Mouse (Mus musculus) adrenal gland, postnatal 14 days (tissue): ENCODE measurements around the gene Rac1. TPM values are rescaled to one million over a fixed set of nuclear protein-coding genes. Genes with fewer than 3 reads are reported as not detected.
"Not testable (repeated sequence)": the region's sequence is repeated elsewhere in the genome, so short reads cannot be mapped to it uniquely, and the experiment has no call there.

Source experiments
- DNase-seq: peaks from one replicate; pipeline ENCODE4 v3.0.0; 2021; ENCODE audit warnings: mixed read lengths
- total RNA-seq: library from RNA; stranded (reverse); gene quantifications from 2 replicates; pipeline ENCODE4 v1.2.3, GENCODE M21; 2021

Rac1 gene
- total RNA-seq, 1 experiment from 2014 or later: 343 TPM

DNA sequence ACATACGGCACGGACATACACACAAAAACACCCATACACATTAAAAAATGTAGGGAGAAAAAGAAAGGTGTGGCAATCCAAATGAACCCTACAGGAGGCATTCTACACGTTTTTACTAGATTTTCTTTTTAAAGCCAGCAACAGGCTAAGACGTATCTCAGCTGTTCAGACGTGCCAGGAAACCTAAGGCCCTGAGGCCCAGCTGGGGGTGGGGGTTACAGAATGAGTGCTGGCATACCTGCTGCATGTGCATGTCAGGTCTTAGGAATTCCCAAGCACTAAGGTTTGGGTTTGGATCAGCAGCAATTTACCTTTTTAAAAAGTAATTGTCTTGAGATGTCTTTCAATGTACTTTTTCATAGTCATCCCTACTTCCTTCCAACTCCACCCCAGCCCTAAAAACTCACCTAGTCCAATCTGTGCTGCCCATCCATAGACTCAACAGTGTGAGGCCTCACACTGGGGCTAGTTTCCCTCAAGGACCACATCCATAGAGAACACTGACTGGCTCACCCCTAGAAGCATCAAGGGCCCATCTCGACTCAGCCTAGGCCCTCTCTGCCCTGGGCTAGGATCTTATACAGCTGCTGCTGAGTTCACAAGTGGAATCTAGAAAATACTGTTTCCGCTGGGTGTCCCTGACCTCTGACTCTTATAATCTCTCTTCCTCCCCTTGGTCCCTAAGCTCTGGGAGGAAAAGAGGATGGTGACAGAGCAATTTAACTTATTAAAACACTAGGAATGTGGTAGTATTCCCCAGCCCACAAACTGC lies 2.2 kb downstream of the Rac1 start:
- DNase-seq: no peak

DNA sequence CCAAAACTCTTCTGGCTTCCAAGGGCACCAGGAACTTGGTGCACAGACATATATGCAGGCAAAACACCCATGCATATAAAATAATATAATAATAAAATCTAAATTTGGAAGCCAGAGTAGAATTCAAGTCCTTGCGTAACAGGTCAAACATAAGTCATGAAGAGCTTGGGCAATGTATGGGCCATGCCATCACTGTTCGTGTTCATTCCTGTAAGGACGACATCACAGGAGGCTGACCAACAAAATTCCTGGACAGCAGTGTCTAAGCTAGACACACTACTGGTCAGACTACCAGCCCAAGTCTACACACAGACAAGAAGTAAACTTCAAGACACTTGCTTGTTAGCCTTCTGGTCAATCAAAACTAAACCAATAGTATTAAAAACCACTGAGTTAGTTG lies 5.0 kb downstream of the Rac1 start:
- no peak for DNase-seq

- no peak for DNase-seq
Measured at GRCm38 (mm10) chr5:143520415-143520814, 7.4 kb downstream of the Rac1 start.

DNA sequence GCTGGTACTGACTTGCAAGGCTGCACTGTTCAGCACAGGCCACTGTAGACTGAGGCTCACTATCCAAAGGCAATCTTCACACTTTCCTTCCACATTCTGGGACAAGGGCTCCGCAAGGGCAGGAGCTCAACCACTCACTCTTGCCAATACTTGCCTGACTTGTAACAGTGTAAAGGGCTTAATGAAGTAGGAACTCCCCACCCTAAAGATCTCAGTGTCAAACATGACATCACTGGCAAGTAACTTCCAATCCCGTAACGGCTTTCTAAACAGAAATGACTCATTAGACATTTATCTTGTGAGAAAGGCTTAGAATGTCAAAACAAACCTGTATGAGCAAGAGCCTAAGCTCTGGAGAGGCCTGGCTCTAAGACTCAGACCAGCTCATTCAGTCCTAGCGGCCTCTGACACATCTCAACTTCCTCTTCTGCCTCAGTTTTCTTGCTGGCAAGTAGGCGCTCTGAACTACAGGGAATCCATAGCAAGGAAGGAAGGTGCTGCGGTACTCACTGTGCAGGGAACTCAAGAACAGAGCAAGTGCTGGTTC lies 9.7 kb downstream of the Rac1 start:
- peak; percentile 34 for DNase-seq

DNA sequence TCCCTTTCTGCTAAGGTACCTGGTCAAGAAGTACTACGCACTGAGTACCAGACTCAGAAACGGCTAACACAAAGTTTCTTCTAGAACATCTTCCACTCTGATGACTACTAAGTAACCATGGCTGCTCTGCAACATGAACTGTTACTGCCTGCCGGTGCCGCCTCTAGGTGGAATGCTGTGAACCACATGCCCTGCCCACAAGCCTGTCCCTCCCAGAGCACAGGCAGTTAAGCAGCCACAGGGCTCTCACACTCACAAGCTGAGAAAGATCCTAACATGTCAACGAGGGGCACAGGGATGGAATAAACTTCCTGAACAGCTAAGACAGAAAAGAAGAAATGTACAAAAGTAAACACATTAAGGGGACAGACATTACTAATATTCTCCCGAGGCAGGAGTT lies 10.4 kb downstream of the Rac1 start:
- no peak for DNase-seq

DNA sequence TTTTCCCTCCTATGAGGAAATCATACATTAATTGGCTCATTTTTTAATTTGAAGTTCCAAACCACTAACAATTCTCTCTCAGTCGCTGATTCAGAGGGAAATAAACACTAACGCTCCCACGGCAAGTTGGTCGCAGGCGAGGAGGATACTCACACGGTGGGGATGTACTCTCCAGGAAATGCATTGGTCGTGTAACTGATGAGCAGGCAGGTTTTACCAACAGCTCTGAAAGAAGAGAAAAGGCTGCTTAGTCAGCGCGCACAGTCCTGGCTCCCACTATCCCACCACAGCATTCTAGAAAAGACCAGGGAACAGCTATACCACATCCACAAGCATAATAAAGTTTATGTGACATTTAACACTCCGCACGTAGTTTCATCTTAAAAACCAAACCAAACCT lies 10.8 kb downstream of the Rac1 start:
- DNase-seq: no peak

GRCm38 (mm10) chr5:143514878-143515277 lies 13.0 kb downstream of the Rac1 start:
- no peak for DNase-seq

DNA sequence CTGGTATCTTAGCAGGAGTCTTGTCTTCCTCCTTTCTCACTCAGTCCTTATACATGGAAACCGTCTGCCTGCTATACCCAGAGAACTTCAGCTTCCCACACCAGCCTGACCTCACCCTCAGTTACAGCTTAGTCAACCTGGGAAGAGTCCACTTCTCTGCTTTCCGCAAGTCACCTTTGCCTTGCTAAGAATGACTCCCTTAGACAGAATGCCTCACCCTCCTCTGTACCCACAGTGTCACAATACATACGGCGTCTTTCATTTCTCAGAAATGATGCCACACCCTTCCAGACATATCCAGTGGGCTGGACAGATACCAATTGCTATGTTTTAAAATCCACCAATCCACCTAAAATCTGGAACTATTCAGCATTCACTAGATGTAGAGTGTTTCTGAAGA lies 15.5 kb downstream of the Rac1 start:
- DNase-seq: no peak

DNA sequence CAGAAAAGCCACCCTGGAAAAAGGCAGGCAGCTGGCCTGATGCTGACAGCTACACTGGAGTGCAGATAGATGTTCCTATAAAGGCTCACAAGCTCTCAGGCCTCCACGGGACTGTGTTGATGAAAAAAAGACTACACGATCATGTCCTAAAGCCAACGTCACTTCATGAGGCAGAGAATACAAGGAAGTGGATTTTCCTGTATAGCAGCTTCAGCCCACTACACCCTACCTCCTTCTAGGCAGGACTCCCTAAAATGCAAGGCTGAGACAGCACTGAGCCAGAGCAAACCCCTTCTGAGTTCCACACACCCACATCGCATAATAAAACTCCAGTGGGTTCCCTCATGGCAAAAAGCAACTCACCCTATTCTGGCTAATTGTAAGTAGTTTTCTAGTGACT lies 16.3 kb downstream of the Rac1 start:
- no peak for DNase-seq

GRCm38 (mm10) chr5:143509737-143510136 lies 18.1 kb downstream of the Rac1 start:
- peak; percentile 37 for DNase-seq

GRCm38 (mm10) chr5:143509294-143509693 lies 18.5 kb downstream of the Rac1 start:
- no peak for DNase-seq

DNA sequence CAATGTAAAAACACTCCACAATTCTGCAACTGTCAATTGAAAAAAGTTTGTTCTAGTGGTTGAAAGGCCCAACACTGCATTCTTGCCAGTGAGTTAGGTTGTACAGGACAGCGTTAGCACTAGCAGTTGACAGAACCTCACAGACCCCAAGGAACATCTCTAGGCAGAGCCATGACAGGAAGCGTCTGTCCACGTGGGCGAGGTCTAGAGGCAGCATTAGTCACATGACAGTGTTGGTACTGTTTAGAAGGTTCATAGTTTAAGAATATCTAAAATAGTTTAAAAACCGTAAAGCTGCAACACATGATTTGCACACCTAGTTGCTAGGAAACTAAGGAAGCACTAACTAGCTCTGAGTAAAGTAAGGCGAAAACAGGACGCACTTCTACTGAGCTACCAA lies 22.3 kb downstream of the Rac1 start:
- no peak for DNase-seq

- DNase-seq: no peak
Measured at GRCm38 (mm10) chr5:143505056-143505455, 22.8 kb downstream of the Rac1 start.

DNA sequence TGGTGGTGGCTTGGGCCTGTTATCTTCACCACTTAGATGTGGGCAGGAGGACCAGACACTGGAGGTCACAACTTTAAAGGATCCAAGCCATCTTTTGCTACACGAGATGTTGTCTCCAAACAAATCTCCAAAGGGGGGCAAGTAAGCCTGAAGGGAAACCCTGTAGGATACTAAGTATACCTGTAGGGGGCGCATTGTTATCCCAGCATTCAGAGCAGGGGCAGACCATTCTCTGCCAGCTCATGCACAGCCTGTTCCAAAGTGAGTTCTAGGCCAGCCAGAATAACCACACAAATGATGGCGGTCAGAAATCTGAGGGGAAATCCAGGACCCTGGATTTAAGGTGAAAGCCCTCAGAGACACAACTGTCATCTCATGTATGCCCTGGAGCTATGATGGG lies 23.4 kb downstream of the Rac1 start:
- DNase-seq: peak; percentile 40

- no peak for DNase-seq
Measured at GRCm38 (mm10) chr5:143503740-143504139, 24.1 kb downstream of the Rac1 start.

- no peak for DNase-seq
Measured at GRCm38 (mm10) chr5:143502899-143503557, 24.8 kb downstream of the Rac1 start.

- no peak for DNase-seq
Measured at GRCm38 (mm10) chr5:143501649-143502048, 26.2 kb downstream of the Rac1 start.

- DNase-seq: no peak
Measured at GRCm38 (mm10) chr5:143501140-143501539, 26.7 kb downstream of the Rac1 start.

DNA sequence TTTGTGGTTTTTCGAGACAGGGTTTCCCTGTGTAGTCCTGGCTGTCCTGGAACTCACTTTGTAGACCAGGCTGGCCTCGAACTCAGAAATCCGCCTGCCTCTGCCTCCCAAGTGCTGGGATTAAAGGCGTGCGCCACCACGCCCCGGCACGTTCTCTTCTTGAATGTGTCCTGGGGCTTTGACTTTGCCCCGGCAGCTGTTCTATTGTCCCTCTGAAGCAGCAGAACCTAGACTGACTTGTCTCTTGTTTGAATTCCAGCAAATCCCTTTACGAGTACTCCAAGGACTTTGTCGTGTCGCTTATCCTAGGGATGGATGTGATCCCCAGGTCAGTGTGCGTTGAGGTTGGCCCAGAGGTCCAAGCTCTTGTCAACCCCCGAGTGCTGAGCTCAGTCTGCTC lies 27.1 kb downstream of the Rac1 start:
- not testable (repeated sequence) for DNase-seq

DNA sequence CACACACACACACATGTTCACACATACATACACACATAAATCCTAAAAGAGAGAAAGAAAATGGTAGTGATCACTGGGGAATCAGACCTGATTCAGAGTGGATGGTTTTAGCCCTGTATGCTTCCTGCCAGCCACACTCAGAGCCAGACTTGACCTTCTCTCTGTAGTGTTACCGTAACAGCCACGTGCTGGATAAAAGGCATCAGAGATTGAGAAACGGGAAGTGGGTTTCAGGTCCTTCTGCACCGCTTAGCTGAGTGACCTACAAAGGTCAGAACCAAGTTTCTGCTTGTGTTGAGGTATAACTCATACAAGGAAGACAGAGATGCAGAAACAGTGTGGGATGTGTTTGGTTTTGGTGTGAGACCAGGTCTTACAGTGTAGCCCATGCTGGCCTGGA lies 28.1 kb downstream of the Rac1 start:
- DNase-seq: no peak

DNA sequence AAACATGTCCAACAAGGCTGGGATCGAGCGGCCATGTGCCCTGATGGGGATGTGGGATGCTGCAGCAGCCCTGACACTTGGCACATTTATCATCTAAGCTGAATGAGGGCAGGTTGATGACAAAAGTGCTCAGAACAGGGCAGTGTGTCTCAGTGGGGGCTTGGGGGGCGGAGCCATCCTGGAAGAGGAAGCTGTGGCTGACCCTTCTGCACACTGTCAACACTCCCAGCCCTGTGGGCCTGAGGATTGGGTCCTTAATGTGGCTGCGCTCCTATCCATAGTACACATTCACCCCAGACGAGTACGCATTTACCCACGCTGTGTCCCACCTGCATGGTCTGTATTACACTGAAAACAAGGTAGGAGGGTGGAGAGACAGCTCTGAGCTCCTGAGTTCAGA lies 28.6 kb downstream of the Rac1 start:
- DNase-seq: no peak

- no peak for DNase-seq
Measured at GRCm38 (mm10) chr5:143497451-143497850, 30.4 kb downstream of the Rac1 start.

GRCm38 (mm10) chr5:143495708-143496107 lies 32.1 kb downstream of the Rac1 start:
- DNase-seq: no peak

DNA sequence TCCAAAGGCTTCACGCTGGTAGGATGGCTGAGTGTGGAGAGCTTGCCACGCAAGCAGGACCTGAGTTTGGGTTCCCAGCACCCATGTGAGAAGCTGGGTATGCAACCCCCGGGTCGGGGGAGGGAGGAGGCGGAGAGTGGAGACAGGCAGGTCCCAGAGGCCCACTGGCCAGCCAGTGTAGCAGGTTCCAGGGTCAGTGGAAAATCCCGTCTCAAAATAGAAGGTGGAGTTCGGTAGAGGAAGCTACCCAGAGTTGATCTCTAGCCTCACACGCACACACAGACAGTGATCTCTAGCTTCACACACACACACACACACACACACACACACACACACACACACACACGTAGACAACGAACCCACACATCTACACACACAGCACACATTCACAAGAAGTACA lies 34.7 kb downstream of the Rac1 start:
- DNase-seq: no peak
